Mouse (Mus musculus): Measurements from ENCODE around the gene Kank1.

DNA sequence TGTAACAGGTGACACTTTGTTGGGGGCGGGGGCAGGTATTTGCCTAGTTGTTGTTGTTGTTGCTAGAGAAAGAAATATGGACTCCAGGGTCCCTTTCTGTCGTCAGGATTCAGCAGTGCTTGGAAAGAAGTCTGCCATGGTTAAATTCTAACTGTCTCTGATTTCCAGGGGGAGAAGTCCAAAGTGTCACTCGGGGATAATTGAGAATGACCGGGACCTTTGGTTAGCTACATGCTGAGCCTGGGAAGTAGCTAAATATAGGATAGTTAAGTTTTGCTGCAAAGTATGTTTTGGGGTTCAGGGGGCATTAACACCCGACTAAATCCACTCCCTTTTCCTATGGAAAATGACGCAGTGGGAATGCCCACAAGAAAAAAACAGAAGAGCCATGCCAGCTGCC lies 169.2 kb downstream of the Kank1 start:
- TF ChIP-seq POLR2A (IDR thresholded peaks at IDR 0.05; ENCODE audit: insufficient read depth, low read depth, low read length): no peak
- TF ChIP-seq CTCF (IDR thresholded peaks at IDR 0.05; ENCODE audit: insufficient read depth, low read depth, low read length): no peak

Data from olfactory bulb, adult 2 months (tissue).